Mouse (Mus musculus): ENCODE measurements around the gene Vwf. TPM values are rescaled to one million over a fixed set of nuclear protein-coding genes. Genes with fewer than 3 reads are reported as not detected.

Vwf gene
- polyA plus RNA-seq, 1 experiment from 2014 or later, result 21.9 TPM

GRCm38 (mm10) chr6:125586042-125586566, 39.5 kb downstream of the Vwf start:
- Histone ChIP-seq H3K4me2 (no peak overlapping the region), H3K27me3 (peaks cover 3% of the 10 kb centered on the region; the same call in 1 of the 2 replicates), H3K4me1 (replicated peaks) (peaks cover 3% of the 10 kb centered on the region; the same call in 1 of the 2 replicates), H3K9me3 (replicated peaks) (no peaks in the 10 kb centered on the region), H3K27ac (no peak overlapping the region), H3K9ac (no peak overlapping the region), H3K36me3 (no peaks in the 10 kb centered on the region), H3K4me3 (no peak overlapping the region)
- no peak for ATAC-seq (replicated peaks; ENCODE audit: insufficient number of reproducible peaks, insufficient read depth, low FRiP score, low read depth)
- 86% methylated on average over 4 of the region's 4 CpGs for WGBS

- H3K36me3 ChIP-seq, result no peaks in the 10 kb centered on the region
- no peak overlapping the region for H3K9ac ChIP-seq
- H3K9me3 ChIP-seq (replicated peaks), result no peaks in the 10 kb centered on the region
- WGBS, result 87% methylated on average over 12 of the region's 12 CpGs
- no peak overlapping the region for H3K4me2 ChIP-seq
- H3K27me3 ChIP-seq, result peaks cover 10% of the 10 kb centered on the region; the same call in 1 of the 2 replicates
- no peak for ATAC-seq (replicated peaks; ENCODE audit: insufficient number of reproducible peaks, insufficient read depth, low FRiP score, low read depth)
- no peak overlapping the region for H3K27ac ChIP-seq
- H3K4me3 ChIP-seq, result no peak overlapping the region
- H3K4me1 ChIP-seq (replicated peaks), result no peaks in the 10 kb centered on the region
These were observed 41.7 kb downstream of the Vwf start for GRCm38 (mm10) chr6:125588241-125588640.

GRCm38 (mm10) chr6:125589075-125589474, 42.5 kb downstream of the Vwf start:
- ATAC-seq (replicated peaks; ENCODE audit: insufficient number of reproducible peaks, insufficient read depth, low FRiP score, low read depth), result no peak
- Histone ChIP-seq H3K9me3 (replicated peaks) (no peaks in the 10 kb centered on the region), H3K27ac (no peak overlapping the region), H3K36me3 (no peaks in the 10 kb centered on the region), H3K27me3 (peaks cover 10% of the 10 kb centered on the region; the same call in 1 of the 2 replicates), H3K4me2 (no peak overlapping the region), H3K4me1 (replicated peaks) (no peaks in the 10 kb centered on the region), H3K4me3 (no peak overlapping the region), H3K9ac (no peak overlapping the region)
- WGBS, result 72% methylated on average over 8 of the region's 8 CpGs

GRCm38 (mm10) chr6:125590056-125590455, 43.5 kb downstream of the Vwf start:
- Histone ChIP-seq H3K4me2 (no peak overlapping the region), H3K9me3 (replicated peaks) (no peaks in the 10 kb centered on the region), H3K36me3 (no peaks in the 10 kb centered on the region), H3K9ac (no peak overlapping the region), H3K4me1 (replicated peaks) (no peaks in the 10 kb centered on the region), H3K27ac (no peak overlapping the region), H3K27me3 (peaks cover 10% of the 10 kb centered on the region; the same call in 1 of the 2 replicates), H3K4me3 (no peak overlapping the region)
- 83% methylated on average over 7 of the region's 7 CpGs for WGBS
- ATAC-seq (replicated peaks; ENCODE audit: insufficient number of reproducible peaks, insufficient read depth, low FRiP score, low read depth), result no peak

- no peaks in the 10 kb centered on the region for H3K9me3 ChIP-seq (replicated peaks)
- 73% methylated on average over 8 of the region's 8 CpGs for WGBS
- H3K27ac ChIP-seq, result no peak overlapping the region
- H3K36me3 ChIP-seq, result no peaks in the 10 kb centered on the region
- H3K4me2 ChIP-seq, result no peak overlapping the region
- H3K4me1 ChIP-seq (replicated peaks), result no peaks in the 10 kb centered on the region
- ATAC-seq (replicated peaks; ENCODE audit: insufficient number of reproducible peaks, insufficient read depth, low FRiP score, low read depth), result no peak
- peaks cover 10% of the 10 kb centered on the region; the same call in 1 of the 2 replicates for H3K27me3 ChIP-seq
- H3K4me3 ChIP-seq, result no peak overlapping the region
- no peak overlapping the region for H3K9ac ChIP-seq
These were observed 43.9 kb downstream of the Vwf start for GRCm38 (mm10) chr6:125590471-125590870.

GRCm38 (mm10) chr6:125591652-125592385, 45.2 kb downstream of the Vwf start:
- ATAC-seq (replicated peaks; ENCODE audit: insufficient number of reproducible peaks, insufficient read depth, low FRiP score, low read depth), result no peak
- Histone ChIP-seq H3K9me3 (replicated peaks) (no peaks in the 10 kb centered on the region), H3K27ac (no peak overlapping the region), H3K4me1 (replicated peaks) (no peaks in the 10 kb centered on the region), H3K9ac (no peak overlapping the region), H3K4me3 (no peak overlapping the region), H3K27me3 (peaks cover 10% of the 10 kb centered on the region; the same call in 1 of the 2 replicates), H3K36me3 (no peaks in the 10 kb centered on the region), H3K4me2 (no peak overlapping the region)
- WGBS, result 66% methylated on average over 8 of the region's 8 CpGs

GRCm38 (mm10) chr6:125592536-125592935, 46.0 kb downstream of the Vwf start:
- WGBS, result 88% methylated on average over 6 of the region's 6 CpGs

GRCm38 (mm10) chr6:125594311-125594710, 47.7 kb downstream of the Vwf start:
- Histone ChIP-seq H3K27ac (no peak overlapping the region), H3K4me2 (no peak overlapping the region), H3K9ac (no peak overlapping the region), H3K4me1 (replicated peaks) (no peaks in the 10 kb centered on the region), H3K9me3 (replicated peaks) (no peaks in the 10 kb centered on the region), H3K36me3 (no peaks in the 10 kb centered on the region), H3K4me3 (no peak overlapping the region), H3K27me3 (peaks cover 15% of the 10 kb centered on the region; the same call in 1 of the 2 replicates)
- ATAC-seq (replicated peaks; ENCODE audit: insufficient number of reproducible peaks, insufficient read depth, low FRiP score, low read depth), result no peak
- 76% methylated on average over 4 of the region's 4 CpGs for WGBS

More at GRCm38 (mm10) chr6:125592536-125592935, 46.0 kb downstream of the Vwf start:
- peaks cover 10% of the 10 kb centered on the region; the same call in 1 of the 2 replicates for H3K27me3 ChIP-seq
- H3K27ac ChIP-seq, result no peak overlapping the region
- H3K9ac ChIP-seq, result no peak overlapping the region
- no peaks in the 10 kb centered on the region for H3K4me1 ChIP-seq (replicated peaks)
- H3K9me3 ChIP-seq (replicated peaks), result no peaks in the 10 kb centered on the region
- H3K36me3 ChIP-seq, result no peaks in the 10 kb centered on the region
- H3K4me3 ChIP-seq, result no peak overlapping the region
- no peak for ATAC-seq (replicated peaks; ENCODE audit: insufficient number of reproducible peaks, insufficient read depth, low FRiP score, low read depth)
- no peak overlapping the region for H3K4me2 ChIP-seq

- WGBS, result 38% methylated on average over 4 of the region's 4 CpGs
- Histone ChIP-seq H3K36me3 (no peaks in the 10 kb centered on the region), H3K9me3 (replicated peaks) (no peaks in the 10 kb centered on the region), H3K27ac (no peak overlapping the region), H3K9ac (no peak overlapping the region), H3K4me2 (no peak overlapping the region), H3K4me3 (no peak overlapping the region), H3K27me3 (peaks cover 20% of the 10 kb centered on the region; the same call in 1 of the 2 replicates), H3K4me1 (replicated peaks) (no peaks in the 10 kb centered on the region)
- ATAC-seq (replicated peaks; ENCODE audit: insufficient number of reproducible peaks, insufficient read depth, low FRiP score, low read depth), result no peak
These were observed 48.3 kb downstream of the Vwf start for GRCm38 (mm10) chr6:125594825-125595224.

- WGBS, result 53% methylated on average over 16 of the region's 16 CpGs
- Histone ChIP-seq H3K4me2 (no peak overlapping the region), H3K4me3 (no peak overlapping the region), H3K36me3 (no peaks in the 10 kb centered on the region), H3K4me1 (replicated peaks) (no peaks in the 10 kb centered on the region), H3K9me3 (replicated peaks) (no peaks in the 10 kb centered on the region), H3K9ac (no peak overlapping the region), H3K27me3 (peaks cover 15% of the 10 kb centered on the region; the same call in 1 of the 2 replicates), H3K27ac (peak overlapping the region; percentile 20; the same call in 1 of the 2 replicates)
- peak; percentile 32 for ATAC-seq (replicated peaks; ENCODE audit: insufficient number of reproducible peaks, insufficient read depth, low FRiP score, low read depth)
These were observed 50.2 kb downstream of the Vwf start for GRCm38 (mm10) chr6:125596701-125597318.

GRCm38 (mm10) chr6:125597716-125598115, 51.1 kb downstream of the Vwf start:
- Histone ChIP-seq H3K4me3 (no peak overlapping the region), H3K27ac (no peak overlapping the region), H3K9me3 (replicated peaks) (no peaks in the 10 kb centered on the region), H3K9ac (no peak overlapping the region), H3K27me3 (peaks cover 19% of the 10 kb centered on the region; the same call in 1 of the 2 replicates), H3K4me2 (no peak overlapping the region), H3K4me1 (replicated peaks) (no peaks in the 10 kb centered on the region), H3K36me3 (no peaks in the 10 kb centered on the region)
- no peak for ATAC-seq (replicated peaks; ENCODE audit: insufficient number of reproducible peaks, insufficient read depth, low FRiP score, low read depth)
- 73% methylated on average over 4 of the region's 4 CpGs for WGBS
